Mouse (Mus musculus) lung, embryonic 16.5 days (tissue): ENCODE measurements around the gene Ssbp2. TPM values are rescaled to one million over a fixed set of nuclear protein-coding genes. Genes with fewer than 3 reads are reported as not detected.

Experiments
- ATAC-seq: fragments of 200-750 bp; cut with Nextera tagmentation; 2 replicates; pipeline ENCODE4 v1.8.0; 2017; ENCODE audit warnings: low read depth, mild to moderate bottlenecking, moderate library complexity
- H3K27ac ChIP-seq: fragments of 300-500 bp; sonication (generic); 2 replicates; pipeline ENCODE4 v1.5.1; 2014; ENCODE audit warnings: mild to moderate bottlenecking, control low read depth, low read length
- H3K27me3 ChIP-seq: fragments of 300-500 bp; sonication (generic); 2 replicates; pipeline ENCODE4 v1.6.1; 2014; ENCODE audit warnings: low read depth, low read length, mixed read lengths; ENCODE audit not compliant: control insufficient read depth, insufficient read depth
- H3K36me3 ChIP-seq: fragments of 300-500 bp; sonication (generic); 2 replicates; pipeline ENCODE4 v1.6.1; 2014; ENCODE audit warnings: low read length; ENCODE audit not compliant: control insufficient read depth, insufficient read depth
- H3K4me1 ChIP-seq: fragments of 300-500 bp; sonication (generic); replicated peaks from 2 replicates; pipeline ENCODE4 v1.6.1; 2014; ENCODE audit warnings: low read length, mixed read lengths; ENCODE audit not compliant: control insufficient read depth, insufficient read depth
- H3K4me2 ChIP-seq: fragments of 300-500 bp; sonication (generic); 2 replicates; pipeline ENCODE4 v1.6.1; 2014; ENCODE audit warnings: low read depth, low read length, control low read depth
- H3K4me3 ChIP-seq: fragments of 300-500 bp; sonication (generic); 2 replicates; pipeline ENCODE4 v1.5.1; 2014; ENCODE audit warnings: mild to moderate bottlenecking, low read length, control low read depth
- H3K9ac ChIP-seq: fragments of 300-500 bp; sonication (generic); 2 replicates; pipeline ENCODE4 v1.6.1; 2014; ENCODE audit warnings: low read length, control low read depth
- H3K9me3 ChIP-seq: fragments of 300-500 bp; sonication (generic); 2 replicates; pipeline ENCODE4 v1.6.1; 2016; ENCODE audit warnings: low read length; ENCODE audit not compliant: control insufficient read depth
- whole genome bisulfite sequencing: fragments of 180-500 bp; shearing (Covaris S2); extraction: QIAGEN DNeasy Blood & Tissue Kit; methylation state at CpG from one replicate; pipeline ENCODE4 v1.1.7; 2014; 5-methylcytosine and 5-hydroxymethylcytosine counted together
- polyA plus RNA-seq: library from polyadenylated mRNA; unstranded; fragments of >200 nt; fragmentation: Nextera tagmentation; extraction: Ambion mirVana; gene quantifications from 2 replicates; pipeline ENCODE4 v1.2.1, GENCODE M21; 2015

Ssbp2 gene
- polyA plus RNA-seq, 1 experiment from 2014 or later = 98.6 TPM

DNA sequence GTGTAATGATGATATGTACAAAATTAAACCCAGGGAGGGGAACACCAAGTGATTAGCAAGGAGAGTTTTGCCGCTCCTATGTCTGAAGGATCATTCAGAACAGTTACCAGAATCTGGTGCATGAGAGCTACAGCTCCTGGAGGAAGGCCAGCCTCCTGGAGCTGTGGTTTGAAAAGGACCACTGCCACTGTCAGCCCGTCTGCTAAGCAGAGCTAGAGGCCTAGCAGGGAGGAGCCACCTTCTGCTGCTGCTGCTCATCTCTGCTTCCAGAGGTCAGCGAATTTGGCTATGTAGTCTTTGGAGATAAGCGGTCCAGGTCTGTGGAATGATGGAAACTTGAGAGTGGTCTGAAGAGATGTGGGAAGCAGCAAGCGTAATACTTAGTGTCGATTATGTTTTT, 13.4 kb downstream of the Ssbp2 start:
- H3K4me1 ChIP-seq = peaks cover 10% of the 10 kb centered on the region
- H3K4me2 ChIP-seq = no peak overlapping the region
- no peak overlapping the region for H3K27ac ChIP-seq
- no peaks in the 10 kb centered on the region for H3K36me3 ChIP-seq
- H3K4me3 ChIP-seq = no peak overlapping the region
- peak; percentile 15; the same call in 1 of the 2 replicates for ATAC-seq
- WGBS = 40% methylated on average over 6 of the region's 6 CpGs
- H3K9me3 ChIP-seq = no peaks in the 10 kb centered on the region
- H3K9ac ChIP-seq = no peak overlapping the region
- no peaks in the 10 kb centered on the region for H3K27me3 ChIP-seq

DNA sequence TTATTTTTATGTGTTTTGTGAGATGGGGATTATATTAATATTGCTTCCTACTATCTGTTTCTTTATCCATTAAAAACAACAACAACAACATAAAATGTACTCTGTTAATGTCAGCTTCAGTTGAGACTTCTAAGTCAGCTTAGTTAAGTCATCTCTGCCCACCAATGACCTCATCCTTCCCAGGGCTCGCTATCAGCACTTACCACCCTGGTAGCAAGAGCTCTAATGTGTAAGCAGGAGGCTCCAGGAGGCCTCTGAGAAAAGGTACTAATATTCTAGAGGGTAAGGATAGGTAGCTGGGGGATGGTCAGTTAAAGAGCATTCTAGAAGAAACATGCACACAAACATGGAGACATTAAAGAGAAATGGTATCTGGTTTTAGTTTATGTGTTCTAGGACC, 13.9 kb downstream of the Ssbp2 start:
- H3K36me3 ChIP-seq = no peaks in the 10 kb centered on the region
- H3K4me1 ChIP-seq = peaks cover 10% of the 10 kb centered on the region
- no peak overlapping the region for H3K4me2 ChIP-seq
- ATAC-seq = no peak
- H3K27me3 ChIP-seq = no peaks in the 10 kb centered on the region
- H3K4me3 ChIP-seq = no peak overlapping the region
- no peak overlapping the region for H3K9ac ChIP-seq
- WGBS = 16% methylated on average over 1 of the region's 1 CpGs
- no peak overlapping the region for H3K27ac ChIP-seq
- no peaks in the 10 kb centered on the region for H3K9me3 ChIP-seq

DNA sequence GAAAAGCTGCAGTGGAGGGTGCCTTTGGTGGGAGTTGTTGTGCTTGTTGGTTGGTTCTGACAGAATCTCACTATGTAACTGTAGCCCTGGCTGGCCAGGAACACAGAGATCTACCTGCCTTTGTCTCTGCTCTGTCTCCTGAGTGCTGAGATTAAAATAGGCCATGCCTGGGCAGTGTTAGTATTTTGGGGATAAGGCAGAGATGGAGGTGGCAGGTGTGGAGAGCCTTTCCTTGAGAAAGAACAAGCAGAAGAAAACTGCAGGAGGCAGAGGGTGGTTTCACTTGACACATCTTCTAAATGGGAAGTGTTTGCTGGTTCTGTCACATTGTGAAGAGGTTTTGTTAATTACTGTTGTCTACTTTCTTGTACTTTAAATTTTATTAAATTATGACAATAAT, 15.8 kb downstream of the Ssbp2 start:
- Histone ChIP-seq H3K27me3 (no peaks in the 10 kb centered on the region), H3K4me1 (peaks cover 12% of the 10 kb centered on the region), H3K4me2 (no peak overlapping the region), H3K9me3 (no peaks in the 10 kb centered on the region), H3K9ac (no peak overlapping the region), H3K36me3 (no peaks in the 10 kb centered on the region), H3K4me3 (no peak overlapping the region), H3K27ac (no peak overlapping the region)
- no peak for ATAC-seq

DNA sequence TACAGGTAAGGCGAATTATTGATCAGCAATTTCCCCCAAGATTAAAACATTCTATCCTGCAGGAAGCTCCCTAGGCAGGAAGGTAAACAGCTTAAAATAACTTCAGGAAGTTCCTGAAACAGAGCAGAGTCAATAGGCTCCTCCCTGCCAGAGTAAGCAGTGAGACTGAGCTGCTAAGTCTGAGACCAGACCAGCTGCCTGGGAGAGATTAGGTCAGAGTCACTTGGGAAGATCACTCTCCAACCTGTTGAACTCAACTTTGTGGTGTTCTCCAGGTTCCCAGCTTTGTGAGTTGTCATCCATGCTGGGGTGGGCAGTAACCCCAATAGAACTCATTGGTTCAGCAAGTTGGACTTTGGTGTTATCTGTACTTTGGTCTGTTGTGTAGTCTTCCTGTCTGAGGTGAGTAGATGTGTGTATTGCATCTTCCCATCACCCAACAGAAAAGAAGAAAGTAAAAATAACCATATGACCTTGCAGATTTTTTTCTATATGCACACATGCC, 16.6 kb downstream of the Ssbp2 start:
- ATAC-seq = no peak
- no peaks in the 10 kb centered on the region for H3K36me3 ChIP-seq
- H3K4me3 ChIP-seq = no peak overlapping the region
- no peak overlapping the region for H3K27ac ChIP-seq
- no peak overlapping the region for H3K4me2 ChIP-seq
- no peaks in the 10 kb centered on the region for H3K9me3 ChIP-seq
- H3K9ac ChIP-seq = no peak overlapping the region
- H3K4me1 ChIP-seq = peaks cover 12% of the 10 kb centered on the region
- 75% methylated on average over 1 of the region's 1 CpGs for WGBS
- no peaks in the 10 kb centered on the region for H3K27me3 ChIP-seq

DNA sequence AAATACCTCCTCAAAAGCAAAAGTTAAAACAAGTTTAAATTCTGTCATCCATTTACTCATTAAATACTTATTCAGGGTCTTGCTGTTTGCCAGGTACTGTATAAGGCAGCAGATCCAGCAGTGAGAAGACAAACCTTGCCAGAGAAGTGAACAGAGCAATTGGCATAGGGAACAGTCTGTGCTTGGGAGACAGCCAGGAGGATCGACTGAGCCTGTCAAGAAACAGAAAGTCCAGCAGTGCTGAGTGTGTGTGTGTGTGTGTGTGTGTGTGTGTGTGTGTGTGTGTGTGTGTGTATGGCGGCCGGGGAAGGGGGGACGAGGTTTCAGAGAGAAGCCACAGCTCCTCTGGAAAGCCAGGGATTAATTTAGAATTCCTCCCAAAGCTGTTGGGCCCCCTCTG, 17.9 kb downstream of the Ssbp2 start:
- 2% methylated on average over 2 of the region's 4 CpGs for WGBS
- Histone ChIP-seq H3K27me3 (no peaks in the 10 kb centered on the region), H3K9ac (no peak overlapping the region), H3K4me3 (no peak overlapping the region), H3K27ac (no peak overlapping the region), H3K9me3 (no peaks in the 10 kb centered on the region), H3K36me3 (no peaks in the 10 kb centered on the region), H3K4me1 (peaks cover 11% of the 10 kb centered on the region), H3K4me2 (no peak overlapping the region)
- ATAC-seq = peak; percentile 71; the same call in 1 of the 2 replicates

DNA sequence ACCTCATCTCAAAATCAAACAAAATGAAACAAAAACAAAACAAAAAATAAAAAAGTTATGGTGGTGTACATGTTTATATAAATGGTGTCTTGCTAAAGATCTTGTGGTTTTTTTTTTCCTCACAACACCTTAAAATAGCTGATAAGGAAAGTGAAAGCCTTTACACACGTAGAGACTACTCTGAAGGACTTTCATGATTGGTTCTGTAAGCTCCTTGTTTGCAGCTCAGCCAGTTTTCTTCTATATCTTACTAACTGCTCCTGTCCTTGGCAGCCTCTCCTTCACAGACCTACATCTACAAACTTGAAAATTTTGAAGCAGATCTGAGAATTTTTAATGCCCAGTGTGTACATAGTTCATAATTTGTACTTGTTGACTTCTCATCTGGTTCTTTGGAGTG, 24.2 kb downstream of the Ssbp2 start:
- WGBS = 55% methylated on average over 1 of the region's 1 CpGs
- no peaks in the 10 kb centered on the region for H3K9me3 ChIP-seq
- H3K27me3 ChIP-seq = no peaks in the 10 kb centered on the region
- H3K36me3 ChIP-seq = no peaks in the 10 kb centered on the region
- ATAC-seq = no peak
- H3K4me3 ChIP-seq = no peak overlapping the region
- no peak overlapping the region for H3K9ac ChIP-seq
- no peaks in the 10 kb centered on the region for H3K4me1 ChIP-seq
- no peak overlapping the region for H3K4me2 ChIP-seq
- no peak overlapping the region for H3K27ac ChIP-seq

DNA sequence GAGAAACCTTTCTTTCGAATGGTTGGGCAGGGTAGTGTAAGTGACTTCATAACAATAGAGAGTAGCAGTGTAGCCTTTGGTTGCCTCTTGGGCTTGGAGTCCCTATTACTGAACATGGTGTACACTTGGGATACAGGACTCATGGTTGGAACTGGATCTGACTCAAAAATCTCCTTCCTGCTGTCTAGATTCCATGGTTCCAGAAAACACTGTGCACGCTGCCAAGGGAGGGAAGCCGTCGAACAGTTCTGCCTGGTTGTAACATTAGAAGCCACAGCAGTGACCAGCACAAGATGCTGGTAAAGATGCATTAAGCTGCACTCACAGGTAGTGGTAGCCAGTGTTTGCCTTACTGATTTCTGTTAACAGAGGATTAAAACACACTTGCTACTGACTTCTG, 32.0 kb downstream of the Ssbp2 start:
- Histone ChIP-seq H3K4me3 (no peak overlapping the region), H3K9ac (no peak overlapping the region), H3K9me3 (no peaks in the 10 kb centered on the region), H3K36me3 (no peaks in the 10 kb centered on the region), H3K4me2 (no peak overlapping the region), H3K4me1 (no peaks in the 10 kb centered on the region), H3K27ac (no peak overlapping the region), H3K27me3 (no peaks in the 10 kb centered on the region)
- ATAC-seq = no peak
- 73% methylated on average over 4 of the region's 4 CpGs for WGBS

DNA sequence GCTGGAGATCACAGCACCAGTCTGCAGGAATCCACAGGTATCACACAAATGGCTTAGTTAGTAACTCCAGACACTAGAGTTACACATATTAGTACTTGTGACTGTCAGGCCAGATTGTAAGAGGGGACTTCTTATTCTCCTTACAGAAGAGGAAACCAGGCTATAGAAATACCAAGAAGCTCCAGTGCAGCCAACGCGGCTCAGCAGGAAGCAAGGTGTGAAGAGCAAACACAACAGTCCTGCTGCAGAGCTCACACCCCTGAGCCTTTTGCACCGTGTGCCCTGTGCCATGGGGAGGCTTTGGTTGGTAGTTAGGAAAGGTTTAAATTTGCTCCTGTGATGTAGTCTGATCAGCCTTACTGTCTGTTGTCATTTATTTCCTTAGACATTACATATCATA, 37.0 kb downstream of the Ssbp2 start:
- Histone ChIP-seq H3K4me3 (no peak overlapping the region), H3K27me3 (no peaks in the 10 kb centered on the region), H3K4me2 (no peak overlapping the region), H3K9ac (no peak overlapping the region), H3K36me3 (no peaks in the 10 kb centered on the region), H3K9me3 (no peaks in the 10 kb centered on the region), H3K4me1 (no peaks in the 10 kb centered on the region), H3K27ac (no peak overlapping the region)
- no peak for ATAC-seq
- WGBS = 43% methylated on average over 3 of the region's 3 CpGs

DNA sequence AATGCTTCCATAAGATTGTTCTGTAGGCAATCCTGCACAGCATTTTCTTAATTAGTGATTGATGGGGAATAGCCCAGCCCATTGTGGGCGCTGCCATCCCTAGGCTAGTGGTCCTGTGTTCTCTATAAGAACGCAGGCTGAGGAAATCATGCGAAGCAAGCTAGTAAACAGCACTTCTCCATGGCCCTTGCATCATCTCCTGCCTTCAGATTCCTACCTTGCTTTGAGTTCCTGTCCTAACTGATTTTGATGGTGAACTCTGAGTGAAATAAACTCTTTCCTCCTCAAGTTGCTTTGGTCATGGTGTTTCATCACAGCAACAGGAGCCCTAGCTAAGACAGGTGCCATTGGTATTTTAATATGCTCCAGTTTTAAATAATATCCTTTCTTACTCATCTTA, 41.7 kb downstream of the Ssbp2 start:
- Histone ChIP-seq H3K36me3 (no peaks in the 10 kb centered on the region), H3K27me3 (no peaks in the 10 kb centered on the region)
- no peak for ATAC-seq

More for the DNA sequence above, 41.7 kb downstream of the Ssbp2 start:
- Histone ChIP-seq H3K4me3 (no peak overlapping the region), H3K4me1 (no peaks in the 10 kb centered on the region), H3K9me3 (no peaks in the 10 kb centered on the region), H3K9ac (no peak overlapping the region), H3K4me2 (no peak overlapping the region), H3K27ac (no peak overlapping the region)
- WGBS = 89% methylated on average over 3 of the region's 3 CpGs
